Mouse (Mus musculus): Measurements from ENCODE around the gene Slc7a7. TPM values are rescaled to one million over a fixed set of nuclear protein-coding genes. Genes with fewer than 3 reads are reported as not detected.
"Not testable (repeated sequence)": the region's sequence is repeated elsewhere in the genome, so short reads cannot be mapped to it uniquely, and the experiment has no call there.

Slc7a7 gene
- polyA plus RNA-seq, 1 experiment from 2014 or later, result 11.4 TPM

GRCm38 (mm10) chr14:54363156-54363555 is 54.4 kb downstream of the Slc7a7 start:
- H3K4me1 ChIP-seq, result peaks cover 15% of the 10 kb centered on the region
- peaks cover 52% of the 10 kb centered on the region for H3K36me3 ChIP-seq
- 95% methylated on average over 8 of the region's 8 CpGs for WGBS
- H3K4me3 ChIP-seq (replicated peaks), result no peak overlapping the region
- H3K9ac ChIP-seq, result no peak overlapping the region
- no peak for ATAC-seq (replicated peaks; ENCODE audit: low FRiP score)
- no peak overlapping the region for H3K27ac ChIP-seq
- no peak overlapping the region for H3K4me2 ChIP-seq
- no peaks in the 10 kb centered on the region for H3K27me3 ChIP-seq
- no peaks in the 10 kb centered on the region for H3K9me3 ChIP-seq (replicated peaks)

GRCm38 (mm10) chr14:54360577-54361340 is 56.8 kb downstream of the Slc7a7 start, which contains the start of gene Oxa1l:
Gene Oxa1l, plus strand, starts transcription at chr14:54360834.
- H3K4me2 ChIP-seq, result peak within 1 kb of the TSS; percentile 73
- H3K9me3 ChIP-seq (replicated peaks), result no peaks in the 10 kb centered on the region
- no peaks in the 10 kb centered on the region for H3K27me3 ChIP-seq
- ATAC-seq (replicated peaks; ENCODE audit: low FRiP score), result peak; percentile 93
- peak within 1 kb of the TSS; percentile 64 for H3K4me3 ChIP-seq (replicated peaks)
- peak within 1 kb of the TSS; percentile 74 for H3K9ac ChIP-seq
- WGBS, result under 1% methylated on average over 48 of the region's 48 CpGs
- H3K27ac ChIP-seq, result peak within 1 kb of the TSS; percentile 91
- H3K4me1 ChIP-seq, result peaks cover 15% of the 10 kb centered on the region
- peaks cover 30% of the 10 kb centered on the region for H3K36me3 ChIP-seq

DNA sequence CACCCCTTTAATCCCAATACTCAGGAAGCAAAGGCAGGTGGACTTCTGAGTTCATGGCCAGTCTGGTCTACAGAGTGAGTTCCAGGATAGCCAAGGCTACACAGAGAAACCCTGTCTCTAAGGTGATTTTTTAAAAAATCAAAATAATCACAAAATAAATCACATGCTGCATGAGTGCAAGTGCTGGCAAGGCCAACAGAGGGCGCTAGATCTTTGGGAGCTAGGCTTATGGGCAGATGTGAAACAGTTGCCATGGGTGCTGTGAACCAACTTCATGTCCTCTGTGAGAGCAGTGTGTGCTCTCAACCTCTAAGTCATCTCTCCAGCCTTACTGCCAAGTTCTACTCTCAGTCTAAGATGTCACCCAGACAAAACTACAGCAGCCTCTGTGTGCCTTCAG is 63.2 kb downstream of the Slc7a7 start:
- Histone ChIP-seq H3K9ac (no peak overlapping the region), H3K4me3 (replicated peaks) (no peak overlapping the region), H3K36me3 (no peaks in the 10 kb centered on the region), H3K4me1 (no peaks in the 10 kb centered on the region), H3K27ac (no peak overlapping the region), H3K4me2 (no peak overlapping the region), H3K27me3 (no peaks in the 10 kb centered on the region), H3K9me3 (replicated peaks) (no peaks in the 10 kb centered on the region; the same call in 1 of the 2 replicates)
- 52% methylated on average over 1 of the region's 1 CpGs for whole genome bisulfite sequencing
- no peak for ATAC-seq (replicated peaks; ENCODE audit: low FRiP score)

- H3K4me3 ChIP-seq (replicated peaks), result no peak overlapping the region
- H3K4me1 ChIP-seq, result no peaks in the 10 kb centered on the region
- H3K4me2 ChIP-seq, result no peak overlapping the region
- H3K27ac ChIP-seq, result no peak overlapping the region
- H3K9ac ChIP-seq, result no peak overlapping the region
- ATAC-seq (replicated peaks; ENCODE audit: low FRiP score), result no peak
- no peaks in the 10 kb centered on the region for H3K36me3 ChIP-seq
- 86% methylated on average over 8 of the region's 8 CpGs for WGBS
- no peaks in the 10 kb centered on the region for H3K27me3 ChIP-seq
- H3K9me3 ChIP-seq (replicated peaks), result no peaks in the 10 kb centered on the region; the same call in 1 of the 2 replicates
Measured at GRCm38 (mm10) chr14:54352314-54352713, 65.3 kb downstream of the Slc7a7 start.

- H3K9ac ChIP-seq; H3K4me3 ChIP-seq (replicated peaks); H3K9me3 ChIP-seq (replicated peaks); H3K27ac ChIP-seq; H3K4me2 ChIP-seq; H3K4me1 ChIP-seq; H3K36me3 ChIP-seq; H3K27me3 ChIP-seq; ATAC-seq (replicated peaks; ENCODE audit: low FRiP score): not testable (repeated sequence)
- WGBS, result 95% methylated on average over 16 of the region's 16 CpGs
Measured at GRCm38 (mm10) chr14:54350773-54351541, 66.6 kb downstream of the Slc7a7 start.

- not testable (repeated sequence) for H3K27me3 ChIP-seq; H3K9me3 ChIP-seq (replicated peaks); H3K4me3 ChIP-seq (replicated peaks); H3K27ac ChIP-seq; H3K4me2 ChIP-seq; H3K4me1 ChIP-seq; ATAC-seq (replicated peaks; ENCODE audit: low FRiP score); H3K9ac ChIP-seq; H3K36me3 ChIP-seq
- WGBS, result 45% methylated on average over 2 of the region's 2 CpGs
Measured at GRCm38 (mm10) chr14:54341807-54342206, 75.8 kb downstream of the Slc7a7 start.

DNA sequence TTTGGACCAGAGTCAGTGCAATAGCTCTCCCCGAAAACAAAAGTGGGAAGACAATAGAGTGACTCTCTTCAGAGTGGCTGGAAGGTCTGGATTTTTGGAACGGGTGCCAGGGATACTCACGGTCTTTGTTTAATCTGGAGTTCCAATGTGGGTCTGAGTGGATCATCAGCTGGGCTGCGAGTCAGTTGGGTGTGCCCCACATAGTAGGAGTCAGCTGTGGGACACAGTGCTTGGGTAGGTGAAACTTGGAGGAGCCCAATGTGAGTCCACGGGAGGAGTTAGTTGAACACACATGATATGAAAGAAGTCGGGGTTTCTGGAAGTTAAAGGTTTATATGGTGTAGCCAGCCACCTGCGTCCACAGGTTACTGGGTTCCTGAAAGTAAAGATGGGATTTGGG is 76.7 kb downstream of the Slc7a7 start:
- Histone ChIP-seq H3K36me3 (no peaks in the 10 kb centered on the region), H3K4me1 (no peaks in the 10 kb centered on the region), H3K27me3 (no peaks in the 10 kb centered on the region), H3K4me2 (no peak overlapping the region), H3K9ac (no peak overlapping the region), H3K27ac (no peak overlapping the region), H3K9me3 (replicated peaks) (no peaks in the 10 kb centered on the region), H3K4me3 (replicated peaks) (no peak overlapping the region)
- no peak for ATAC-seq (replicated peaks; ENCODE audit: low FRiP score)
- WGBS, result 78% methylated on average over 7 of the region's 7 CpGs

GRCm38 (mm10) chr14:54333452-54334189 is 84.0 kb downstream of the Slc7a7 start:
- Histone ChIP-seq H3K4me3 (replicated peaks) (no peak overlapping the region), H3K36me3 (no peaks in the 10 kb centered on the region), H3K27ac (peak overlapping the region; percentile 66; the same call in 1 of the 2 replicates), H3K9me3 (replicated peaks) (no peaks in the 10 kb centered on the region), H3K4me2 (no peak overlapping the region), H3K9ac (no peak overlapping the region), H3K27me3 (no peaks in the 10 kb centered on the region), H3K4me1 (peaks cover 12% of the 10 kb centered on the region)
- WGBS, result 56% methylated on average over 8 of the region's 8 CpGs
- 0 out of 2 replicates have a peak, but pooled peaks have one; percentile 52 for ATAC-seq (replicated peaks; ENCODE audit: low FRiP score)

DNA sequence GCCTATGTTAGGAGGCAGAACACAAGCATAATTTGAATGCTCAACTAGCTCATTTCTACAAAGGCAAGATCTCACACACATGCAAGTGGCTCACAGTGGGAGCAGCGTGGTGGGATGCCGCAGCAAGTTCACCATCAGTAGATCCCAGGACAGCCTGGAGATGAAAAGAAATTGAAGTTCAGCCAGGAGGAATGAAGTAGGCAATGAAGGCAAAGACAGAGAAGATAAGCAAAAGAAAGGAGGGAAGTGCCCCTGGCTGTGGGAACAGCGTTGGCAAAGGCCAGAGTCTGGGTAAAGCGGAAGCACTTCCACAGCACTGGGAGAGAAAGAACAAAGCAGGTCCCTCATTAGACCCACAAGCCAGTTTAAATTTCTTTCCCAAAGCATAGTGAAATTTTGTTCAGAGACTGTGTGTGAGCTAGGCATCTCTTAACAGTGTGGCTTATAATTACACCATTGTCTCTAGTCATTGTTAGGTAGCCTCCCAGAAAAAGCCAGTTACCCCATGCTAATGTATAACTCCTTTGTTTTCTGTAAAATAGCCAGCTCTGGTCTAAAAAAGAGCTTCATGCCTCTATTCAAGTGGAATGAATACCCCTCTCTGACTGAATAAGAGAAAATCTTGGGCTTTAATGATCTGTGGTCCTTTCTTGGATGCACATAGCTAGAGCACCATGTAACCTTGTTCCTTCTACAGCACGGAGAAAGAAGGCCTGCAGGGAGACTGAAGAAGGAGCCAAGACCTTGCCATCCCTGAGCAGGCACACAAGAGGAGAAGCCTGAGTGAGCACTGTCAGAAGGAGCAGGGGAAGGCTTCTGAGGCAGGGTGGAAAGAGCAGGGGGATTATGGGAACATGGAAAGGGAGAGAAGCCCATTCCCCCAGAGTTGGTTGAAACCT is 85.2 kb downstream of the Slc7a7 start:
- ATAC-seq (replicated peaks; ENCODE audit: low FRiP score), result no peak
- no peaks in the 10 kb centered on the region for H3K27me3 ChIP-seq
- H3K4me1 ChIP-seq, result peaks cover 12% of the 10 kb centered on the region
- H3K27ac ChIP-seq, result peak overlapping the region; percentile 66
- H3K4me3 ChIP-seq (replicated peaks), result no peak overlapping the region
- no peak overlapping the region for H3K4me2 ChIP-seq
- no peaks in the 10 kb centered on the region for H3K9me3 ChIP-seq (replicated peaks)
- 78% methylated on average over 5 of the region's 5 CpGs for WGBS
- no peak overlapping the region for H3K9ac ChIP-seq
- H3K36me3 ChIP-seq, result no peaks in the 10 kb centered on the region

DNA sequence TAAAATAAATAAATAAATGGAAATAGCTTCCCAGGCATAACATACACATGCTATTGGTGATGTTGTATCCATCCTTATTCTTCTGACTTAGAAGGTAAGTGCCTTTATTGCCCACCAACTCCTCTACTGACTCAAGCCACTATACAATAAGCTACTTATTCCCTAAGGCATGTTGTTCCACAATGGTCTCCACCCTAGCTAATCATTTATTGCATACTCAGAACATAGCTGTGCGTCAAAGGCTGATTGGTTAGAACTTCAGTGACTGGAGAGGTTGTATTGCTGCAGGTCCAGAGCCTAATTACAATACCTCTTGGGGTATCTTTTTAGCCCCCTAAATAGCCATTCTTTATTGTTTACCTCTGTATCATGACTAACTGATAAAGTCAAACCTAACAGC is 86.4 kb downstream of the Slc7a7 start:
- H3K4me2 ChIP-seq, result no peak overlapping the region
- no peak overlapping the region for H3K27ac ChIP-seq
- peaks cover 12% of the 10 kb centered on the region for H3K4me1 ChIP-seq
- H3K9me3 ChIP-seq (replicated peaks), result no peaks in the 10 kb centered on the region
- H3K9ac ChIP-seq, result no peak overlapping the region
- WGBS, result 85% methylated on average over 1 of the region's 1 CpGs
- ATAC-seq (replicated peaks; ENCODE audit: low FRiP score), result no peak
- no peaks in the 10 kb centered on the region for H3K36me3 ChIP-seq
- no peak overlapping the region for H3K4me3 ChIP-seq (replicated peaks)
- H3K27me3 ChIP-seq, result no peaks in the 10 kb centered on the region

GRCm38 (mm10) chr14:54329201-54329600 is 88.4 kb downstream of the Slc7a7 start:
- no peak for ATAC-seq (replicated peaks; ENCODE audit: low FRiP score)
- 51% methylated on average over 9 of the region's 9 CpGs for WGBS
- Histone ChIP-seq H3K27me3 (no peaks in the 10 kb centered on the region), H3K4me1 (peaks cover 12% of the 10 kb centered on the region), H3K27ac (no peak overlapping the region), H3K9me3 (replicated peaks) (no peaks in the 10 kb centered on the region), H3K36me3 (no peaks in the 10 kb centered on the region), H3K4me2 (peak overlapping the region; percentile 23; the same call in 1 of the 2 replicates), H3K4me3 (replicated peaks) (no peak overlapping the region), H3K9ac (no peak overlapping the region)
